Mouse (Mus musculus) heart, postnatal 14 days (tissue): ENCODE measurements around the gene Ssr3. TPM values are rescaled to one million over a fixed set of nuclear protein-coding genes. Genes with fewer than 3 reads are reported as not detected.

Source experiments
- DNase-seq, 2 experiments: peaks; one replicate each; pipeline ENCODE4 v3.0.0; 2021 to 2022
- intact Hi-C: fragments of 180-260 bp; cut with DNase I; formaldehyde crosslinking; loops from one replicate; pipeline ENCODE4 v1.15.1; 2025
- total RNA-seq, 2 experiments: library from RNA; stranded (reverse); gene quantifications; 2 replicates each; pipeline ENCODE4 v1.2.3; 2021

The Ssr3 gene
- total RNA-seq, 2 experiments from 2014 or later: 135 to 140 TPM

- intact Hi-C loops: no loop called here
- no peak for DNase-seq
Measured at GRCm38 (mm10) chr3:65337835-65338464, 54.5 kb downstream of the Ssr3 start.

Other genes starting within 250 kb of the Ssr3 start
- gene Tiparp, start 135.8 kb upstream of the Ssr3 start, total RNA-seq: 10 to 100 TPM; 12.3 to 15.0 TPM